Mouse (Mus musculus): ENCODE data around the gene Gda.

Gene Gda

GRCm38 (mm10) chr19:21441787-21442186 lies 31.5 kb downstream of the Gda start:
- no peak for DNase-seq

GRCm38 (mm10) chr19:21440841-21441240 lies 32.4 kb downstream of the Gda start:
- DNase-seq = no peak

- DNase-seq = no peak
Measured at GRCm38 (mm10) chr19:21439141-21439737, 34.0 kb downstream of the Gda start.

- no peak for DNase-seq
Measured at GRCm38 (mm10) chr19:21436566-21436965, 36.7 kb downstream of the Gda start.

- DNase-seq = no peak
Measured at GRCm38 (mm10) chr19:21433348-21433747, 39.9 kb downstream of the Gda start.

- DNase-seq = no peak
Measured at GRCm38 (mm10) chr19:21432879-21433278, 40.4 kb downstream of the Gda start.

- DNase-seq = no peak
Measured at GRCm38 (mm10) chr19:21432286-21432685, 41.0 kb downstream of the Gda start.

- DNase-seq = no peak
Measured at GRCm38 (mm10) chr19:21425391-21425790, 47.9 kb downstream of the Gda start.

- no peak for DNase-seq
Measured at GRCm38 (mm10) chr19:21423731-21424130, 49.5 kb downstream of the Gda start.

- DNase-seq = no peak
Measured at GRCm38 (mm10) chr19:21418418-21418817, 54.8 kb downstream of the Gda start.

- DNase-seq = no peak
Measured at GRCm38 (mm10) chr19:21415377-21415776, 57.9 kb downstream of the Gda start.

GRCm38 (mm10) chr19:21409178-21409577 lies 64.1 kb downstream of the Gda start:
- DNase-seq = no peak

GRCm38 (mm10) chr19:21407363-21407762 lies 65.9 kb downstream of the Gda start:
- DNase-seq = no peak

- no peak for DNase-seq
Measured at GRCm38 (mm10) chr19:21397994-21398393, 75.3 kb downstream of the Gda start.

GRCm38 (mm10) chr19:21396364-21396763 lies 76.9 kb downstream of the Gda start:
- DNase-seq = no peak

- no peak for DNase-seq
Measured at GRCm38 (mm10) chr19:21390904-21391303, 82.3 kb downstream of the Gda start.

GRCm38 (mm10) chr19:21386842-21387241 lies 86.4 kb downstream of the Gda start:
- no peak for DNase-seq

- no peak for DNase-seq
Measured at GRCm38 (mm10) chr19:21384231-21384630, 89.0 kb downstream of the Gda start.

GRCm38 (mm10) chr19:21383491-21384226 lies 89.6 kb downstream of the Gda start:
- DNase-seq = no peak

- no peak for DNase-seq
Measured at GRCm38 (mm10) chr19:21381696-21382095, 91.5 kb downstream of the Gda start.

- no peak for DNase-seq
Measured at GRCm38 (mm10) chr19:21379195-21379594, 94.0 kb downstream of the Gda start.

GRCm38 (mm10) chr19:21376445-21377218 lies 96.6 kb downstream of the Gda start:
- DNase-seq = peak; percentile 16

- DNase-seq = peak; percentile 22
Measured at GRCm38 (mm10) chr19:21373073-21373755, 100.0 kb downstream of the Gda start.
